Mouse (Mus musculus) heart, adult 11 months (tissue): ENCODE measurements at regions not wholly inside any gene's neighbourhood (a gene's known extent, or its start where the extent isn't known, plus 50 kb on each side); places are given as distances from the start of the nearest gene placed in this dataset.

Source experiments
- DNase-seq: peaks from one replicate; pipeline ENCODE4 v3.0.0; 2022

GRCm38 (mm10) chr10:23610046-23610445 is 177.0 kb downstream of the Rps12 start:
- DNase-seq = no peak

DNA sequence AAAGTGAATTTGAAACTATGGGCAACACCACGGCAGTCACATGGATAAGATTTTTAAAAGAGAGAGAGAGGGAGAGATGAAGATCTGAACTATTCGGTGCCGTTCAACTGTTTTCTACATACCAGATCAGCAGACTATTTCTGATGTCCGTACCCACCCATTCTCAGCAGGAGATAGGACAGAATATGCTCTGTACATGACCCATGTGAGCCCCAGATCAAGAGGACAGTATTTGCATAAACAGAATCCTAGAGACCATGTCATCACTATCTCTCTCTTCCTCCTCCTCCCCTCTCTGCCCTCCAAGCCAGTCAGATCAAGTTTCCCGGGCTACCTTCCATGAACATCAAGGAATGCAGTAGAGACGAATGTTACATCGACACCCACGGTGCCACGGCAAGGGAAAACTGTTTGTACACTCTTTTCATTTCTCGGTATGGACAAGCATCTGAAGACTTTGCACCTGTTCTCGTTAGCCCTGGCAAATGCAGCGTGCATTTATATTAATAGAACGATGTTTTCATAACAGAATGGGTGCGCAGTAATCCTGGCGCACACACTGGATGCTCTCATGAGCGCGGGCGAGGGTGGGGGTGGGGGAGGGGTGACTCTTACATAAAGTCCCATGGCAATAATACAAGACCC is 177.7 kb downstream of the Rps12 start:
- DNase-seq = no peak

- no peak for DNase-seq
Measured at GRCm38 (mm10) chr10:23600701-23601100, 186.4 kb downstream of the Rps12 start.

- no peak for DNase-seq
Measured at GRCm38 (mm10) chr10:23595541-23595940, 191.5 kb downstream of the Rps12 start.

DNA sequence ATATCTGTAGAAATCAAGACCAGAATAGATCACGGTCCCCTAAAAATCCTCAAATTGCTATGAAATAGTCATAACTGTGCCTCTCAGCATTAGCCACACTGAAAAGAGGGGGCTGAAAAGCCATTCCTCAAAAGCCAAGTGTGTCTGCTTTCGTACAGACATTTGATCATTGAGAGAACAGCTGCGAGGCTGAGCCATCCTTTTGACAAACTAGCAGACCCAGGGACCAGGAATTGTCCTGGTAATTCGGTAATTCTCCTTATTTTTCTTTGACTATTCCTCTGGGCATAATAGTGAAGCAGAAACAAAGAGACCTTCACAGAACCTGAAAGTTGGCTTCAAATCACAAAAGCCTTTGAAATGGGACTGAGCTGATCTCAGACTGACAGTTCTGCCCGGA is 206.8 kb downstream of the Rps12 start:
- DNase-seq = no peak

DNA sequence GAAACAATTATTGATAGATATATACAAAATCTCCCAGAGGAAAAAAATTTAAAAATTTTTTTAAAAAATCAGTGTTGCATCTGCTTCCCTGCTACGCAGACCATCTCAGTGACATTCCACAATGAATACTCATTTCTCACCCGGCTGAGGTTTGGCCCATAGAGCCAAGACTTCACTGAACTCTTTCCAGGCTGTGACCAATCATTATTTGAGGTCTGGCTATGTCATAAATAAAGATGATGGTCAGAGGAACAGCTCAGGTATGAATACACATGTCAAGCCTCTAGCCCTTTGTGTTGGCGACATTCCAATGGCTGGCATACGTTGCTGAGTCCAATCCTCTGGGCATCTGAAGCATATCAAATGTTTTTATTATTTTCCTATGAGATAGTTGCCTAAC is 216.1 kb downstream of the Rps12 start:
- DNase-seq = no peak

GRCm38 (mm10) chr10:23569386-23569785 is 217.7 kb downstream of the Rps12 start:
- DNase-seq = no peak

- DNase-seq = no peak
Measured at GRCm38 (mm10) chr10:23562273-23562885, 211.8 kb upstream of the Eya4 start.

GRCm38 (mm10) chr10:23559980-23560658 is 209.5 kb upstream of the Eya4 start:
- DNase-seq = no peak

DNA sequence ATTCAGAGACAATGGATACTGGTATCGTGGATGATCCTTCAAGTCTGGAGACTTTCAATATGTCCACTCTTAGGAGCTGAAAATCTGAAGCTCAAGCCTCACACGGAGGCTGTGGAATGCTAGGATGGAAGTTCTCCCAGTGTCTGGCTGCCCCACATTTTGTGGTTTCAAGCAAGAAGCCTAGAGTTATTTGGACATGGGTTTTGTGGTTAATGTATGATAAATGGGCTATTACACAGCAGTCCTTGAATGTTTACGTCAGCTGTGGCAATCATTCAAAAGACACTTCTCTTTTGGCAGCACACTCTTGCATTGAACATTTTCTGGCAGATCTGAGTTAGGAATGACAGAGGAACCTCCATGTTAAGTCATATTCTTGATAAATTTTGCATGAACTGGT is 207.2 kb upstream of the Eya4 start:
- no peak for DNase-seq

DNA sequence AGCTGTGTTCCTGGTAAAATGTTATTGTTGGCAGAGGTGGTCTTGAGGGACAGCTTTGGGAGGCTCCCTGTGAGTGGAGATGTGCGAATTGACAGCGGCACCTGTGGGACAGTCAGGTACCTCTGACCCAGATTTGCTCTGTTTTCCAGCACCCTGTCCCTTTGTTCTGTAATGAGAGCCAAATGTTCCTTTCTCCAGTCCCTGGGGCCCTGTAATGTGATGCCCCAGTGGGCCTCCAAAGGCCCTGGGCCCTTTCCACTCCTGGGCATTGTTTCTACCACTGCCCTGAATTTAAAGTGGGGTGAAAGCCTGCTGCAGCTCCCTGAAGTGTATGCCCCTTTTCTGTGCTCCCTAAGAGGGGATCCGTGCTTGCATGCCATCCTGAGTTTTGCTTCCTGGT is 198.6 kb upstream of the Eya4 start:
- no peak for DNase-seq

GRCm38 (mm10) chr10:23548322-23548721 is 197.7 kb upstream of the Eya4 start:
- DNase-seq = no peak

DNA sequence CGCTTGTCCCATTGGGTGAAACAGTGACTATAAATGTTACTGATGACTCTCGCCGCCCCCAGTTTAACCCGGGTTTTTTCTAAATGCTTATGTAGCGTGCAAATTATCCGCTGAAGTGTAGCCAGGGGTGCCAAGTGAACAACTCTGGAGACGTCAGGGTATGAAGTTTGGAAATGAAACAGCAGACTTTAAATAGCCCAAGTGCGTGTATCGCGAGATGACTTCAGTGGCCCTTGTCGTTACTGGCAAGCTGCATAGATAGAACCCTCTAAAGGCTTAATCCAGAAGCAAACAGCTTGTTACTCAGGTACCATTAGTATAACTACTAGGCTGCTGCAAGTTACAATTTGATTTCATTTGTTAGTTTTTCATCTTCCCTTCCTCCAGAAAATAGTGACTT is 192.1 kb upstream of the Eya4 start:
- DNase-seq = no peak

GRCm38 (mm10) chr10:23541914-23542313 is 191.3 kb upstream of the Eya4 start:
- peak; percentile 85 for DNase-seq

GRCm38 (mm10) chr10:23534636-23535035 is 184.1 kb upstream of the Eya4 start:
- no peak for DNase-seq

DNA sequence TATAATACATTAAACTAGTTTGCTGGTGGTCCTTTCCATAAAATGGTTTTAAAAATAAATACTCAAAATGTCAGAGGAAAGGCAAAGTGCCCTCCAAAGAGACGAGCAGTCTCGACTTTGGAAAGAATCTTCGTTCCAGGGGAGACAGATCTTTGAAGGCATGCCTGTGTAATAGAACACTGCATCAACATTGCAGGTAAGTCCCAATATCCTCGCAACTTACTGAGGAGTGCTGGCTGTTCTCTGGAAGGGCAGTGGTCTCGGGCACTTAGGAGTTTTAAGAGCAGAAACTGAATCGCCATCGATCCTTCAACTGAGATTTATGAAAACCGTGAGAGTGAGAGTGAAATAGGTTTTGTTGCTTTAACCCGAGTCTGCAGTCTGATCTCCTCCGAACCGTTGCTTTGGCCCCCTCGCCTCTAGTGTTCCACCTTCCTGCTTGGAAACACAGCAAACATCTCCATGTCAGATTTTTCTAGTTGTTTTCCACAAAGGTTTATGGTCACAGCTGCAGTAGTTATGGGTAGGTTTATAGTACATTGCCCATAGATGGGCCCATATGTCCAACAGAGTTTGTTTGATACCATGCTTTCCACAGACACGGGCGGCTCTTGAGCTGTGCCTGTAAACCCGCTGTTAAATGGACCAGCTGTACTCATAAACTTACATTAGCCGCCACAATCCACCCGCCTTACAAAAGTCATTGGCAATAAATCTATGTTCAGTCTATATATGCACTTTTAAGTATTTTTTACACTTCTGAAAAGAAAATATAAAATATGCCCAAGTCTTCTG is 181.6 kb upstream of the Eya4 start:
- DNase-seq = no peak

DNA sequence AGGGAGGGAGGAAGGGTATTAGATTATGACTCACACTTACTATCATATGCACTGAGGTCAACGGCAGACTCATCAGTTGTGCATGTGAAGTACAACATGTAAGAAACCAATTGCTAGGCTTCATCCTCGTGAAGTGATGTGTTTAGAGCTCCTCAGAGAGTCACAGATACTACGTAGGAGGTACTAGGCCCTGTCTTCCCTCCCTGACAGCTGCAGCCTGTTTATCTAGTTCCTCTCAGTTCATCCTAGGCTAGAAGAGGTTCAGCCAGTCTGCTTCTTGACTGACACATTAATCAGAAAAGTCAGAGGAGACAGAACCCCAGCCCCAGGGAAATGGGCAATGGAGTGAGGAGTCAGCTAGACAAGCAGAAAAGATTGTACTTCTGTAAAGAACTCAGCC is 180.1 kb upstream of the Eya4 start:
- no peak for DNase-seq

GRCm38 (mm10) chr10:23526796-23527195 is 176.2 kb upstream of the Eya4 start:
- no peak for DNase-seq

DNA sequence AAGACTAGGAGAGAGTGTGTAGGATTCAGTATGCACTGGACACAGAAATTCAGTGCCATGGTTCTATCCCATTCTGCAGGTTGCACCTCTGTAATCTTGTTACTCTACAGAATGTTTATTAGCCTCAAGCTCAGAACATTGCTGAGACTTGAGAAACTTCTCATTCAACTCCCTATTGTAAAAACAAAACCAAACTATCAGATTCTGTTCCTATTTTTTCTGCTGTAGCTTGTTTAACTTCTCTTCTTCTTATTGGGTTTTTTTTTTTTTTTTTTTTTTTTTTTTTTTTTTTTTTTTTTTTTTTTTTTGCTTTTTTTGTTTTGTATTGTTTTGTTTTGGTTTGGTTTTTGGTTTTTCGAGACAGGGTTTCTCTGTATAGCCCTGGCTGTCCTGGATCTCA is 172.1 kb upstream of the Eya4 start:
- no peak for DNase-seq

GRCm38 (mm10) chr10:23493647-23494046 is 143.1 kb upstream of the Eya4 start:
- no peak for DNase-seq

DNA sequence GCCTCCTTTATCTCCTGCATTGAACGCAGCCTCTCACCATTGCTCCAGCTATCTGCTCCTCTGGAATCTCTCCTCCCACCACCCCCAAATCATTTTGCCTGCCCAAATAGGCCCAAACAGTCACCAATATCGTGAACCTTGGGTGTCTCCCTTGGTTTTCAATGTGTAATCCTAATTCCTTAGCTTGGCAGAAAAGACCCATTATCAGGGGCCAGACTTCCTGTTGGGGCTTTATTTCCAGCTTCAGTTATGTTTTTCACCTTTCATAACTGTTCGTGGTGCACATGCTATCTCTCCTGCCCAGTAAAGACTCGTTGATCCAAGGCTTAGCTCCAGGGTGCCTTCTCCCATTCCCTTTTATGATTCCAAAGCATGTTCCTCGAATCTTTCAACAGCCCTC is 142.4 kb upstream of the Eya4 start:
- DNase-seq = no peak

GRCm38 (mm10) chr10:23488996-23489395 is 138.4 kb upstream of the Eya4 start:
- no peak for DNase-seq

DNA sequence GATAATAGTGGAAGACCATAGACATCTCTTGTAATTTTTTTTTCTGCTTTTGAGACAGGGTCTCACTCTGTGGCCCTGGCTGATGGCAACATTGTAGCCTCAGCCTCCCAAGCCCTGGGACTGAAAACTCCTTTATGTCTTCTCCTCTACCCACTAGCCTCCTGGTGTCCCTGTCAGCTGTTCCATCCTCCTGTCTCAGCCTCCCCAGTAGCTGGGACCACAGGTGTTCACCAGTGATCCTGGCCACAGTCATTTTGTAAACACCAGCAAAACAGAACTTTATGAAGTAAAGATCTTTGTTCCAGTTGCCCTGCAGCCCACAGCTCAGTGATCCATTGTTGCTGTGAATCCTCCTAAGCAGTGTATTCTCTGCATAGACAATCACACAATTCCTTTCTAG is 129.9 kb upstream of the Eya4 start:
- peak; percentile 50 for DNase-seq

DNA sequence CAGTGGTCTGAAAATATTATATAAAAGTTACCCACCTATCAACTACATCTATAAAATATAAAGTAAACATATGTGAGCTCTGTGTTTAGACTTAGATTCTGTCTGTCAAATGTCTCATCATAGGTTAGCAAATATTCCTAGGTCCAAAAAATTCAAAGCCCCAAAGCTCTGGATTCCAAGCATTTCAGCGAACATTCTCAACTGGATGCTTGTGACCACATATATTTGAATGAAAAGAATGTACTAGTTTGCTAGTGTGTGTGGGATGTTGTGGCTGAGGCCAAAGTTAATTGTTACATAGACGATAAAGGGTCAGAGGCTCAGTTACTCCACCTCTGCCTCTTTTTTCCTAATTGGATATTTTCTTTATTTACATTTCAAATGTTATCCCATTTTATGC is 128.3 kb upstream of the Eya4 start:
- no peak for DNase-seq
